Mouse (Mus musculus): Measurements from ENCODE around the gene Snx9. TPM values are rescaled to one million over a fixed set of nuclear protein-coding genes. Genes with fewer than 3 reads are reported as not detected.

The Snx9 gene
- polyA plus RNA-seq, 1 experiment from 2014 or later: 22.9 TPM

DNA sequence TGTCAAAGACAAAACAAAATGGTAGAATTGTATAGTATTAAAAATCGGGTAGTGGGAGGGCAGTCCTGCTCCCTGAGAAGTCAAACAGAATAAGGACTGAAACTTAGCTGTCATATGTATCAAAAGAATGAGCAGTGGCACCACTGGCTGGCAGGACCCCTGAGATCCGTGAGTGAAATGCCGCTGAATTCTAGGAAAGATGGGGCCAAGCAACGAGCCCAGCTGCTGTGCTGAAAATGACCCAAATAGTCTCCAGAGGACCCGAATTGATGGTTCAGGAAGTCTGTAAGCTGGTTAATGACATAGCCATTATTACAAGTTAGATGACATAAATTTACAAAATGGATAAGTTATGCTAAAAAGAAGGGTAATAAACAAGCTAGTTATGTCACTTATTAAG lies 42.2 kb upstream of the Snx9 start:
- no peaks in the 10 kb centered on the region for H3K9me3 ChIP-seq (ENCODE audit: control insufficient read depth, low read length)
- H3K4me1 ChIP-seq (ENCODE audit: control insufficient read depth, insufficient read depth, low read length): no peaks in the 10 kb centered on the region
- H3K27ac ChIP-seq (ENCODE audit: low read depth, low read length): no peak overlapping the region
- no peak for DNase-seq (ENCODE audit: low spot score)
- H3K9ac ChIP-seq (ENCODE audit: low read length): no peak overlapping the region
- no peak overlapping the region for H3K4me3 ChIP-seq (ENCODE audit: low read depth, low read length)
- no peaks in the 10 kb centered on the region for H3K36me3 ChIP-seq (ENCODE audit: control insufficient read depth, insufficient read depth, low read length)
- WGBS: 80% methylated on average over 5 of the region's 5 CpGs
- H3K4me2 ChIP-seq (ENCODE audit: low read depth): no peak overlapping the region
- H3K27me3 ChIP-seq (ENCODE audit: control insufficient read depth, insufficient read depth, low read length): no peaks in the 10 kb centered on the region
- no peak for ATAC-seq (ENCODE audit: insufficient read depth, low FRiP score, low TSS enrichment)

DNA sequence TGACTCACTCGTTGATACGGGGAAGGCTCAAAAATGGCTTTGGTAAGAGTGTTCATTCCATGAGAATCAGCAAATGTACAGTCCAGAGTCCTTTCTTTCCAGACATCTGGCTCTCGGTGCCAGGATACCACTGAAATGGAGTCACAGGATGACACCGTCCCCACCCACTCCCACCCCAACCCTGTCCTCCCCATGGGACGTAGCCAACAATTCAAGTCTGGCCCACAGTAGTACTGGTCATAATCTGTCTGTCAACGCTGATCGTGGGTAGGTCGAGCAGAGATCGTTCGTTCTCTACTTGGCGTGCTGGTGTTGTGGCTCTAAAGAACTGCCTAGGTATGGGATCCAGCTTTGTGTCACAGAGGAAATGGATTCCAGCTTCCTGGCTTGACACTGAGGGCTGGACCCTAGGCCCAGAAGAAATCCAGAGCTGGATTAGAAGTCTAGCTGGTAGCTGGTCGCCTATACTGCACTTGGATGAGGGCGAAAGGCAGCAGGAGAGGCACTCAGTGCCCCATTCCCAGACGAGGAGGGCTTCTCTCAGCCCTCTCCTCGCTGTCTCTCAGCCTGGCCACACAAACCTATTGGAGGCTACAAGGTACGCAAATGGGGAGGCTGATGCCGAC lies 41.6 kb upstream of the Snx9 start:
- DNase-seq (ENCODE audit: low spot score): no peak
- ATAC-seq (ENCODE audit: insufficient read depth, low FRiP score, low TSS enrichment): no peak
- H3K36me3 ChIP-seq (ENCODE audit: control insufficient read depth, insufficient read depth, low read length): no peaks in the 10 kb centered on the region
- no peaks in the 10 kb centered on the region for H3K27me3 ChIP-seq (ENCODE audit: control insufficient read depth, insufficient read depth, low read length)
- no peaks in the 10 kb centered on the region for H3K4me1 ChIP-seq (ENCODE audit: control insufficient read depth, insufficient read depth, low read length)
- WGBS: 84% methylated on average over 17 of the region's 17 CpGs
- no peak overlapping the region for H3K4me3 ChIP-seq (ENCODE audit: low read depth, low read length)
- H3K4me2 ChIP-seq (ENCODE audit: low read depth): no peak overlapping the region
- H3K27ac ChIP-seq (ENCODE audit: low read depth, low read length): no peak overlapping the region
- H3K9ac ChIP-seq (ENCODE audit: low read length): no peak overlapping the region
- H3K9me3 ChIP-seq (ENCODE audit: control insufficient read depth, low read length): no peaks in the 10 kb centered on the region

DNA sequence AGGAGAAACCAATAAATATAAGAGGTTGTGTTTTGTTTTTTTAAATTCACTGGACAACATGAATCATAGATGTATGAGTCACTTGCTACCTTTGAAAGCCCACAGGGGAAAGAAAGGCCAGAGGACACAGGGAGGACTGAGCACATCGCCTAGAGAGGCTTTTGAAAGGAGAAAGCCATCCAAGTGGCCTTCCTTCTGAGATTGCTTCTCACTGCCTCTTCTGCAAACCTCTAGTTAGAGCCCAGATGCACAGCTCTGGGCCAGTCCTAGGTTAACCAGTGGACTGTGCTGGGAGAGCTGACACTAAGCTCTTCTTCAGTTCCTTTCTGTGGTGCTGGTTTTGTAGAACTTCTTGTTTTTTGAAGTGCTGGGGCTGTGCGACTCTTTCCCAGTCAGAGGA lies 40.9 kb upstream of the Snx9 start:
- H3K36me3 ChIP-seq (ENCODE audit: control insufficient read depth, insufficient read depth, low read length): no peaks in the 10 kb centered on the region
- no peak overlapping the region for H3K4me2 ChIP-seq (ENCODE audit: low read depth)
- no peak overlapping the region for H3K27ac ChIP-seq (ENCODE audit: low read depth, low read length)
- DNase-seq (ENCODE audit: low spot score) (no peak), ATAC-seq (ENCODE audit: insufficient read depth, low FRiP score, low TSS enrichment) (no peak)
- H3K27me3 ChIP-seq (ENCODE audit: control insufficient read depth, insufficient read depth, low read length): no peaks in the 10 kb centered on the region
- H3K9me3 ChIP-seq (ENCODE audit: control insufficient read depth, low read length): no peaks in the 10 kb centered on the region
- H3K4me3 ChIP-seq (ENCODE audit: low read depth, low read length): no peak overlapping the region
- H3K9ac ChIP-seq (ENCODE audit: low read length): no peak overlapping the region
- WGBS: 89% methylated on average over 2 of the region's 2 CpGs
- H3K4me1 ChIP-seq (ENCODE audit: control insufficient read depth, insufficient read depth, low read length): no peaks in the 10 kb centered on the region

DNA sequence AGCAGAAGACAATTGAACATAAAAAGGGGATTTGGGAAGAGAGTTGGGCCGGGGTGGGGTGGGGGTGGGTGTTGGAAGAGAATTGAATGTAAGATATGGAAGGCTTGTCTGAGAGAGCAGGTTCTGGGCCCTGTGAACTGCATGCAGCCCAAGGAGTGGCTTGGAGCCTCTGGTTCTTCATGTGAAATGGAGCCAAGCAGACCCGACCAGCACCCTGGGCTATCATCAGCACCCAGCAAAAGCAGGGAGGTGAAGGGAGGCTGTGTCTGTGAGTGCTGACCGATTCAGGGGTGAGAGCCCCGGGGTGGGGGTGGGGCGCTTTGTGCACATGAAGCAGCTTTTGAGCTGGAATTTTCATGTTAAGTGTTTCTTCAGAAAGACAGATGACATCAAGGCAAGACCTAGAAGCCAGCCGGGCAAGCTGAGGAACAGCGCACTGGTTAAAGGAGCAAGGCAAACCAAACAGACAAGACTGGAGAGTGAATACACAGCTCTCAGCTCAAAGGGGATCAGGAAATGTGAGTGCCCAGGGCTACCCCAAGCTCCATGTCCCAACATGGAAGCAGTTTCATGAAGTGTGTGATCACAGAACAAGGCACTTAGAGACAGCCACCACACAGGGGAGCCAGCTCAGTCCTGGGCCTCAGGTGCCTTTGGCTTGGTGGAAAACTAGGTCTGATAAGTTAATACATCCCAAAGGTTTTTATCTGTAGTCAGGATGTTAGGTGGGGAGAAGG lies 40.1 kb upstream of the Snx9 start:
- WGBS: 84% methylated on average over 7 of the region's 7 CpGs
- Histone ChIP-seq H3K9me3 (ENCODE audit: control insufficient read depth, low read length) (no peaks in the 10 kb centered on the region), H3K4me2 (ENCODE audit: low read depth) (no peak overlapping the region), H3K9ac (ENCODE audit: low read length) (no peak overlapping the region), H3K4me3 (ENCODE audit: low read depth, low read length) (no peak overlapping the region), H3K27ac (ENCODE audit: low read depth, low read length) (no peak overlapping the region), H3K4me1 (ENCODE audit: control insufficient read depth, insufficient read depth, low read length) (no peaks in the 10 kb centered on the region), H3K36me3 (ENCODE audit: control insufficient read depth, insufficient read depth, low read length) (no peaks in the 10 kb centered on the region), H3K27me3 (ENCODE audit: control insufficient read depth, insufficient read depth, low read length) (no peaks in the 10 kb centered on the region)
- ATAC-seq (ENCODE audit: insufficient read depth, low FRiP score, low TSS enrichment): no peak
- DNase-seq (ENCODE audit: low spot score): no peak

DNA sequence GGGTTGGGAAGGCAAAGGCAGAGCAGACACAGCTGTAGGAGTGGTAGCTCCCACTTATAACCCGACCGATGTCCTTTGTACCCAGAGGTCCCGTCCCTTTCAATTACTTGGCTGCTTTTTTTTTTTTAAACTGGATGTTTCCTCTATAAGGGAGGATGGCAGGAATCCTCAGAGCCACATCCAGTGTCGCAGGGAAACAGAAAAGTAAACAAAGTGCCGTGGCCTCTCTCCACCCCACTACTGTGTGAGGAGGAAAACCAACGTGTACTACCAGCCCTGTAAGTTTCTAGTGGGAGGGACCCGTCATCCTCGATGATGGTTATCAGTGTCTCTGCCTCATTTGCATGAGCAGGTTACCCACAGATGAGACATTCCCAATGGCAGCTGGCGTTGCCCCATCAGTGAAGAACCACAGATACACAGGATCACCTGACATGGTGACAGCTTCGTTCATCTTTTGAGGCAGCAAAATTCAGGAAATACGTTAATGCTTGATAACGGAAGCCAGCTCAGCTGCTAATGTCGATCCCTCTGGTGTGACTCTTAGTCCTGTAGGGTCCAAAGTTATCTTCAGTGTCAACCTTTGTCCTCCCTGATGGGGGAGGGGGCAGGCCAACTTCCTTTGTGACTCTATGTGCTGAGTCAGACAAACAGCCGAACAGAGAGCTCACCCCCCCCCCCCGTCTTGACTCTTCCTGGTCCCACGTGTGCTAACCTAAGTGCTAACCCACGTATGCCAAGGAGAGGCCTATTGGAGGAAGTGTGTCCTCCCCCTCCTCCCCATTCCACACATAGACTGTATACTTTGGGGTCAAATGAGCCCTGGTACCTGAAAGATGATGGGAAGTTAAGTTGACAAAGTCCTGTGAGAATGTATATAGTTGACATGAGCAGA lies 39.1 kb upstream of the Snx9 start:
- H3K4me1 ChIP-seq (ENCODE audit: control insufficient read depth, insufficient read depth, low read length): no peaks in the 10 kb centered on the region
- no peak overlapping the region for H3K4me3 ChIP-seq (ENCODE audit: low read depth, low read length)
- no peaks in the 10 kb centered on the region for H3K27me3 ChIP-seq (ENCODE audit: control insufficient read depth, insufficient read depth, low read length)
- no peaks in the 10 kb centered on the region for H3K36me3 ChIP-seq (ENCODE audit: control insufficient read depth, insufficient read depth, low read length)
- 74% methylated on average over 17 of the region's 17 CpGs for WGBS
- ATAC-seq (ENCODE audit: insufficient read depth, low FRiP score, low TSS enrichment) (no peak), DNase-seq (ENCODE audit: low spot score) (no peak)
- H3K4me2 ChIP-seq (ENCODE audit: low read depth): no peak overlapping the region
- H3K9ac ChIP-seq (ENCODE audit: low read length): no peak overlapping the region
- H3K27ac ChIP-seq (ENCODE audit: low read depth, low read length): no peak overlapping the region
- no peaks in the 10 kb centered on the region for H3K9me3 ChIP-seq (ENCODE audit: control insufficient read depth, low read length)

DNA sequence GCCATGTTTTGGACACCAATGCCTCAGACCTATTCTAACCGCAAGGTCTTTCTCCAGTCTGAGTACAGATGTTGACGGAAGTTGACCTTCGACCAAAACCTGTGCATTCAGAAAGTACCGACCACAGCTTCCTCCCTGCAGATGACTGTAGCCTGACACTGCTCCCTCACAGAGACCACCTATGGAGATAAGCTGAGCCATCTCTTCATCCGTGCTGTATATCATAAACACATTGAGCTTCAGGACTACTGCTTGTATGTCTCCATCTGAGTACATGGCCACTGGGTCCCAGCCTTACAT lies 38.5 kb upstream of the Snx9 start:
- no peak overlapping the region for H3K9ac ChIP-seq (ENCODE audit: low read length)
- no peak for DNase-seq (ENCODE audit: low spot score)
- H3K27me3 ChIP-seq (ENCODE audit: control insufficient read depth, insufficient read depth, low read length): no peaks in the 10 kb centered on the region
- H3K4me1 ChIP-seq (ENCODE audit: control insufficient read depth, insufficient read depth, low read length): no peaks in the 10 kb centered on the region
- H3K36me3 ChIP-seq (ENCODE audit: control insufficient read depth, insufficient read depth, low read length): no peaks in the 10 kb centered on the region
- ATAC-seq (ENCODE audit: insufficient read depth, low FRiP score, low TSS enrichment): no peak
- 87% methylated on average over 5 of the region's 5 CpGs for WGBS
- H3K27ac ChIP-seq (ENCODE audit: low read depth, low read length): no peak overlapping the region
- H3K4me3 ChIP-seq (ENCODE audit: low read depth, low read length): no peak overlapping the region
- H3K4me2 ChIP-seq (ENCODE audit: low read depth): no peak overlapping the region
- H3K9me3 ChIP-seq (ENCODE audit: control insufficient read depth, low read length): no peaks in the 10 kb centered on the region

DNA sequence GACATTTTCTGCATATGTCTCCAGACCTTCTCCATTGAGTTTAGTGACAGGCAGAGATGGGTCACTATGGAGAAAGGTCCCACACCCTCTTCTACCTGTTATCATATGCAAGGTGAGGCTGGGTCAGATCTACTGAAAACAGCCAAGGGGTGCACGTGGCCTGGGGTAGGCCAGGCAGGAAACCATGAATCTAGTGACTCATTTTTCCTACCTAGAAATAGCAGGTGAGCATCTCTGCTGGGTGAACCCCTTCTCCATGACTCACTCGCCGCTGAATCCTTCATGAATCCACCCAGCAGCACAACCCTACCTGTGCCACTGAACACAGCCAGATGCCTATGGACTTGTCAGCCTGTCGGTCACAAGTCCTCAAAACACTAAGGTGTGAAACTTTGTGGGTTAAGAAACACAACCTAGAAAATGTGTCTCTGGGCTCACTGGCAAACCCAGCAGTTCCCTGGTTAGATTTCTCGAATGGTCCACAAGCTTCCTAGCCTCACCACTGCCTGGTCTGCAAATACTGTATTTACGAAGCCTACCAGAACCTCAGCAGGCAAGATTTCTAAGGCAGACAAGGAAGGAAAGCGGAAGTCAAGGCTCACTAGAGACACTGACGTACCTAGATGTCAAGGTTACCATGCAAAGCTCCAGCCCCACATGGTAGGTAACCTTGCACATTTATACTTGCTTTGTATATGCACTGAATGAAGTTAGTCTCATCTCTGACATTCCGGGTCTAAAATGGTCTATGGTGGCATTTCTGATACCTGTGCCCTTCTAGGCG lies 37.7 kb upstream of the Snx9 start:
- ATAC-seq (ENCODE audit: insufficient read depth, low FRiP score, low TSS enrichment) (no peak), DNase-seq (ENCODE audit: low spot score) (no peak)
- no peaks in the 10 kb centered on the region for H3K9me3 ChIP-seq (ENCODE audit: control insufficient read depth, low read length)
- no peak overlapping the region for H3K9ac ChIP-seq (ENCODE audit: low read length)
- no peaks in the 10 kb centered on the region for H3K4me1 ChIP-seq (ENCODE audit: control insufficient read depth, insufficient read depth, low read length)
- H3K27ac ChIP-seq (ENCODE audit: low read depth, low read length): no peak overlapping the region
- H3K4me2 ChIP-seq (ENCODE audit: low read depth): no peak overlapping the region
- no peaks in the 10 kb centered on the region for H3K27me3 ChIP-seq (ENCODE audit: control insufficient read depth, insufficient read depth, low read length)
- H3K4me3 ChIP-seq (ENCODE audit: low read depth, low read length): no peak overlapping the region
- H3K36me3 ChIP-seq (ENCODE audit: control insufficient read depth, insufficient read depth, low read length): no peaks in the 10 kb centered on the region
- WGBS: 91% methylated on average over 10 of the region's 10 CpGs

DNA sequence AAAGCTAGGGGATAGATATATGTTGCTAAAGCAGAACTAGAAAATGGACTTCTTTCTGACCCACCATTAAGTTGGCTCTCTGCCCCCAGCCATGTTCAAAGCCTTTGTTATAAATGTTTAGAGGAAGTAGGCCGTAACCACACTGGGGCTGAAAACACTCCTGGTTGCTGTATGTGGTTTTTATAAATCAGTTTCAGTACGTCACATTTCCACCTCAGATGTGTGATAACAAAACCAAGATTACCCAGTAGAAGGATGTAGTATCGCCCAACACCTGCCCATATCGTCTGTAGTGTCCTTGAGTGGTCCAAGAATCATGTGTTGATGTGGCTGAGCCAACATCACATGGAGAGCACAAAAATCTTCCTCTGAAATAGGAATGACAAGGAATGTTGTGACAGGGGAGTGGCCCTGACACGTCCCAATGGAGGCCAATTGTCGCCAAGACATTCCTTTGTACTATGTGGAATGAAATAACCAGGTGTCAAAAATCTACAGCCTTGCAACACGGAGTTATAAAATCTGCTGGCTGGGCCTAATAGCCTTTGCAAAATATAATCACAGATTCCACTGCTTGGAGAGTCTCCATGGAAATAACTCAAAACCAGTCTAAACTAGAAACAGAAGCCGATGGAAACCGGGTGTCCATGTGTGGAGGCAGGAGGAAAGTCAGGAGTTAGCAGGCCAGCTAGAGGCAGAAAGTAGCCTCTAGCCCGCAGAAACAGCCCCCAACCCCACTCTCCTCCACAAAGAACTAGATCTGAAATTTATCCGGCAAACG lies 36.6 kb upstream of the Snx9 start:
- Histone ChIP-seq H3K4me3 (ENCODE audit: low read depth, low read length) (no peak overlapping the region), H3K4me1 (ENCODE audit: control insufficient read depth, insufficient read depth, low read length) (no peaks in the 10 kb centered on the region), H3K9me3 (ENCODE audit: control insufficient read depth, low read length) (no peaks in the 10 kb centered on the region), H3K27ac (ENCODE audit: low read depth, low read length) (no peak overlapping the region), H3K27me3 (ENCODE audit: control insufficient read depth, insufficient read depth, low read length) (no peaks in the 10 kb centered on the region), H3K4me2 (ENCODE audit: low read depth) (no peak overlapping the region), H3K36me3 (ENCODE audit: control insufficient read depth, insufficient read depth, low read length) (no peaks in the 10 kb centered on the region), H3K9ac (ENCODE audit: low read length) (no peak overlapping the region)
- ATAC-seq (ENCODE audit: insufficient read depth, low FRiP score, low TSS enrichment) (no peak), DNase-seq (ENCODE audit: low spot score) (no peak)
- WGBS: 85% methylated on average over 12 of the region's 12 CpGs
